Comparison of ENCODE assay signal across 34 mouse cellular contexts in genomic region chr3:109243491-109243890, GRCm38 (mm10).
"Had no signal": no experiment of that assay in that cellular context is flagged by ENCODE, and none has a peak within 500 bp of the region (broad histone marks: within the 10 kb centered on the region; RNA-seq: fewer than 3 reads in every experiment).

No protein-coding gene starts in this region.

- H3K4me3 ChIP-seq: heart, embryonic 12.5 days; heart, embryonic 13.5 days; heart, embryonic 15.5 days; hindbrain, embryonic 10.5 days; hindbrain, embryonic 12.5 days; hindbrain, embryonic 13.5 days; hindbrain, embryonic 15.5 days; intestine, embryonic 15.5 days; kidney, embryonic 15.5 days; layer of hippocampus, adult 2 months; left cerebral cortex, adult 2 months had no signal

- DNase-seq: heart, postnatal 10 days; heart, postnatal 14 days; heart, postnatal 4 days; kidney, adult 11 months; kidney, adult 18-20 months; kidney, adult 2 months; kidney, adult 8-10 months; kidney, adult 9 months; kidney, postnatal 10 days; kidney, postnatal 14 days; kidney, postnatal 25 days; kidney, postnatal 36 days; kidney, postnatal 4 days; layer of hippocampus, adult 9-11 months; layer of hippocampus, postnatal 36 days had no signal

- H3K4me2 ChIP-seq: heart, embryonic 11.5 days; heart, embryonic 12.5 days; heart, embryonic 13.5 days; heart, embryonic 15.5 days; hindbrain, embryonic 12.5 days; hindbrain, embryonic 13.5 days; hindbrain, embryonic 14.5 days; hindbrain, embryonic 15.5 days; intestine, embryonic 15.5 days; kidney, embryonic 15.5 days had no signal

- ATAC-seq: hindbrain, embryonic 16.5 days; hindbrain, postnatal 0 days; inflammation-experienced regulatory T-cells, adult 6 months; intestine, embryonic 15.5 days; intestine, embryonic 16.5 days; intestine, postnatal 0 days had no signal

- H3K9me3 ChIP-seq: hindbrain, embryonic 12.5 days; hindbrain, embryonic 15.5 days; intestine, embryonic 15.5 days; kidney, embryonic 15.5 days had no signal

- H3K4me1 ChIP-seq: heart, embryonic 12.5 days; heart, embryonic 13.5 days; heart, embryonic 15.5 days; hindbrain, embryonic 10.5 days; hindbrain, embryonic 12.5 days; hindbrain, embryonic 13.5 days; hindbrain, embryonic 15.5 days; intestine, embryonic 15.5 days; kidney, embryonic 15.5 days had no signal

- H3K9ac ChIP-seq: heart, embryonic 12.5 days; heart, embryonic 13.5 days; heart, embryonic 15.5 days; hindbrain, embryonic 12.5 days; hindbrain, embryonic 13.5 days; hindbrain, embryonic 14.5 days; hindbrain, embryonic 15.5 days; intestine, embryonic 15.5 days; kidney, embryonic 15.5 days had no signal

- H3K27me3 ChIP-seq: heart, embryonic 12.5 days; heart, embryonic 13.5 days; heart, embryonic 15.5 days; hindbrain, embryonic 12.5 days; hindbrain, embryonic 13.5 days; hindbrain, embryonic 15.5 days; intestine, embryonic 15.5 days; kidney, embryonic 15.5 days had no signal

- H3K36me3 ChIP-seq: heart, embryonic 12.5 days; heart, embryonic 13.5 days; heart, embryonic 15.5 days; hindbrain, embryonic 10.5 days; hindbrain, embryonic 12.5 days; hindbrain, embryonic 13.5 days; hindbrain, embryonic 15.5 days; intestine, embryonic 15.5 days; kidney, embryonic 15.5 days had no signal

- H3K27ac ChIP-seq: heart, embryonic 13.5 days; heart, embryonic 15.5 days; hindbrain, embryonic 10.5 days; hindbrain, embryonic 12.5 days; hindbrain, embryonic 13.5 days; hindbrain, embryonic 14.5 days; hindbrain, embryonic 15.5 days; hindbrain, postnatal 0 days; intestine, embryonic 15.5 days; kidney, embryonic 15.5 days; kidney, postnatal 0 days; layer of hippocampus, adult 2 months; left cerebral cortex, adult 2 months had no signal
